Mouse (Mus musculus) layer of hippocampus, postnatal 14 days (tissue): ENCODE data around the gene Ngef. TPM values are rescaled to one million over a fixed set of nuclear protein-coding genes. Genes with fewer than 3 reads are reported as not detected.

Experiments used
- DNase-seq, 2 experiments: peaks; one replicate each; pipeline ENCODE4 v3.0.0; 2021 to 2022; ENCODE audit warnings: low spot score in 2 of 2, mixed read lengths in 1 of 2
- long read RNA-seq, 2 experiments: library from polyadenylated mRNA; stranded (forward); transcript quantifications; one replicate each; pipeline ENCODE4 v2.0.0; 2021
- total RNA-seq, 2 experiments: library from RNA; stranded (reverse); gene quantifications; 2 replicates each; pipeline ENCODE4 v1.2.3; 2021

Gene Ngef
- 10 to 100 TPM; 60.3 to 71.2 TPM for total RNA-seq
- long read RNA-seq, experiment 1, transcript Ngef-201 (13 exons, 2,746 nt), result major isoform, 60 of 67 reads
- long read RNA-seq, experiment 1, partial matches to known transcripts, result 2 of 67 reads
- long read RNA-seq, experiment 1, other reads (novel, unspliced or antisense), result 5 of 67 reads
- long read RNA-seq, experiment 2, transcript Ngef-201 (13 exons, 2,746 nt), result major isoform, 57 of 69 reads
- long read RNA-seq, experiment 2, partial matches to known transcripts, result 2 of 69 reads
- long read RNA-seq, experiment 2, other reads (novel, unspliced or antisense), result 10 of 69 reads

- DNase-seq, result no peak
Measured at GRCm38 (mm10) chr1:87573800-87574215, at the start of gene Ngef. Ngef (minus strand) TSS chr1:87573870.

GRCm38 (mm10) chr1:87621858-87622279 lies 48.2 kb upstream of the Ngef start:
- DNase-seq, result peak; percentile 32 to 43

DNA sequence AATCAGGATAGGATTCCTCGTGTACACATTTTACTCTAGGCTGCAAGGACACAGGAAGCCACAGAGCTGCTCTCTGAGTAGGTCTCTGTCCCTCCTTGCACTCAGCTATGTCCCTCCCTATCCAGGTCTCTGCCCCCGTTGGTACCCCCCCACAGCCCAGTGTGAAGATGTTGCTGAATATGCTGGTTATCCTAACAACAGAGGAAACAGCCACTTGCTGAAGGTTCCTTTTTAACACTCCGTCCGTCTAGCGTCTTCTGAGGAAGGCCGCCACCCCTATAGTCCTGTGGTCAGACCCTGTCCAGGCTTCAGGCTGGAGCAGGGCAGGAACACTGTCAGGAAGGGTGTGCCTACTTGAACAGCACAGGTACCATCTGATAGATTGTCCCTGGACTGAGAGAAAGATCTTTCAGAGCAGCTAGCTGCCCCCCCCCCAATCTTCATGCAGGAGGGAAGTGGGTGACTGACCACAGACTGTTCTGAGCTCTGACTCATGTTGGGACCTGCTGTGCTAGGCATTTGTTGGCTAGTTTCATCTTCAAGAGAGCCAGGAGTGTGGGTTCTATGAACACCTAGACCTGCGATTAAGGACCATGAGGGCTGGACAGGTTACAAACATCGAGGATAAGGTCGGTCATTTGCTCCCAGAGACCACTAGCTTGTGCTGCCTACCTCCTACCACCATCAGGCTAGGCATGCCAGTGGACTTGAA lies 47.6 kb upstream of the Ngef start:
- no peak for DNase-seq

DNA sequence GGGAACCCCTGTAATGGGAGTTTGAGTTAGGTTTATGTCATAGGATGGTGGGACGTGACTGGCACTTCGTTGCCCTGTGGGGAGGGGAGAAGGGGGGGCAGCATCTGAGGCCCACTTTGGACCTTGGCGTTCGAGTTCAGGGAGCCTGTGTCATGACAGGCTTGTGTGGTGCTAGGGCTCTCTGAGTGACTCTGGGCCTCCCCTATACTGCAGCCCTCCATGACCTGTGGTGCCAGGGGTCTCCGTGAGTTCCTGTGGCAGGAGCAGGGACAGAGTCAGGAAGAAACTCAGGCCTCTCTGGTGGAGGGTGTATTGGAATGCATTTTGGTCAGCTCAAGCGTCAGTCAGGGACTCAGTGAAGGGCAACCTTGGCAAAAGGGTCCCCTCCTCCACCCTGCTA lies 47.0 kb upstream of the Ngef start:
- DNase-seq, result no peak

- DNase-seq, result no peak
Measured at GRCm38 (mm10) chr1:87620211-87620668, 46.6 kb upstream of the Ngef start, which contains the start of gene Inpp5d. Inpp5d (plus strand) TSS chr1:87620312.

DNA sequence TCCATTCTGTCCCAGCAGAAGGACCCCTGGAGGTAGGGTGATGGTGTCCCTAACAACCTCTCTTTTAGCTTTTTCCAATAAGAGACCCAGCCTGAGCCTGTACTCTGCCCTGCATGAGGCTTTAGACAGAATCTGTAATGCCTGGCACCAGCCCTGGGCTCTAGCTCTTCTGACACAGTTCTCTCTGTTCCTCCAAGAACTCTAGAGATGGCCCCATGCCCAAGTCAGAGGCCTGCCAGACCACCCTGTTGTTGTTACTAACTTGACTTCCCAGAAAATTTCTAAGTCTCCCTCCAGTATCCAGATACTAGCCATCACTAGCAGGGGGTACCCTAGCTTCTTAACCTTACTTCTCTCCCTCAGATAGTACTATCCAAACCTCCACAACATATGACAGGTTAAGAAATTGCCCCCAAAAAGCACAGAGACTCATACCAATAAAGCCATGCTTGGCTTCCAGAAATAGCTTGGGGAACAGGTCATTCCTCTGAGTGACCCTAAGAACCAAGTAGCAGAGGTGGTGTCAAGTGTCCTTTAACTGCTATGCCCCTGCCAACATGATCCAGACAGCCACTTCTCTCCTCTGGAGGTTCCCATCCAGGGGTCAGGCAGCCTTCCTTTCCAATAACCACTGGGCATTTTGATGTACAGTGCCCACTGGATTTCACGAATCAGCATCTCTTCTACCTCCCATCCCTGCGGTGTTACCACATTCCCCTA lies 41.1 kb upstream of the Ngef start:
- peak in 1 of 2 experiments; percentile 38 for DNase-seq

GRCm38 (mm10) chr1:87608416-87609046 lies 34.9 kb upstream of the Ngef start:
- DNase-seq, result peak in 1 of 2 experiments; percentile 33

DNA sequence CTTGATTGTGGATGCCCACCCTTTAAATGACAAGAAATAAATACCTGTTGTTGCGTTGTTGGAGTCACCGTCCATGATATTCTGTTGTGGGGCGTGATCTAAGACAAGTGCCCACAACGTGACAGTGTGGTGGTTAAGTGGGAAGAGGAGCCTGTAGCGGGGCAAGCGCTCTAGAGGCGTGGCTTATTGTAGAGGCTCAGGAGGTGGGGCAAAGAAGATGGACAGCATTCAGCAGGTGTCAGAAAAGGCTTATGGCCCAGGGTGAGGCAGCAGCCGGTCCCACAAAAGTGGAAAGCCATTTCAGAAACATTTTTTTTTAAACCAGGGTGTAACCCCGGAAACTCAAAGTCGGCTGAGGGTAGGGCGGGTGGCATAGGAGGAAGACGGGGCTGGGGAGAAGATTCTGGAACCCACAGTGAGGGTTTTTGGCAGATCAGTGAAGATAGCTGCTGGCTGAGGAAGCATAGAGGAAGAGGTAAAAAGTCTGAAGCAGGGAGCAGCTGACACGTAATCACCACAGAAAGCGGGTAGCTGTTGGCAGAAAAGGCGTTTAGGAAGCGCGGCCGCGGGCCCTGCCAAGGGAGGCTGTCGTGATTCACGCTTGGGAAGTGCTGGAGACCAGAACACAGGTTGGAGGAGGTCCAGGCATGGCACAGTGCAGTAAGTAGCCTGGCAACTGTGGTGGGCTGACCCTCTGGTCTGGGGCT lies 33.9 kb upstream of the Ngef start:
- DNase-seq, result peak; percentile 59 to 69

GRCm38 (mm10) chr1:87605296-87605695 lies 31.6 kb upstream of the Ngef start:
- no peak for DNase-seq

DNA sequence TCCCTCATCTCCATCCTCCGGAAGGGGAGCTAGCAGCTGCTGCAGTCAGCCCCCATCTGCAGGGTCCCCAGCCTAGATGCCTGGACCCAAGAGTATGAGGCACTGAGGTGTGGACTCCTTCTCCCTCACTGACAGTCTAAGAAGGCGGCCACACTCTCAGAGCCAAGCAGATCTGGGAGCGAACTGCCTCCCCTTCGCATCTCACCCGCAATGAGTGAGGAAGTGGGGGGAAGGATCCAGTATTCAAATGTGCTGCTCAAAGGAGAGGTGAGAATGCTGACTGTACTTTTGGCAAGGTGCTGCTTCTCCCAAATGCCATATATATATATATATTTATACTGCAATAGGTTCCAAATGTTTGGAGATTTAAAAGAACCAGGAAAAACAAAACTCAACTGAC lies 29.7 kb upstream of the Ngef start:
- DNase-seq, result no peak

DNA sequence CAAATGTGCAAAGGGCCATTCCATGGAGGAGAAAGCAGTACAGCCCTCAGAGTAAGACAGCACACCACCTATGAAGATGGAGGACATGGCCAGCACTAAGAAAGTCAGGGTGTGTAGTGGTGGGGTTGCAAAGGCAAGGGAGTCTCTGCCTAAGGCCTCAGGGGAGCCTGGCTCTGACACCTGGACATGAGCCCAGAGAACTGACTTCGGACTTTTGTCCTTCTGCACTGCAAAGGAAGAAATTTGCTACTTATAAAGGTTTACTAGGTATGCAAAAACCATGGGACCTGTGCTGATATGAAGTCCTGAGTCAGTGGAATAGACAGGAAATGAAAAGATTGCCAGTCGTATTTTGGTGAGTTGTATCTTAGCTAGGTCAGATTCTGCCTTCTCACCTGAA lies 28.1 kb upstream of the Ngef start:
- no peak for DNase-seq

DNA sequence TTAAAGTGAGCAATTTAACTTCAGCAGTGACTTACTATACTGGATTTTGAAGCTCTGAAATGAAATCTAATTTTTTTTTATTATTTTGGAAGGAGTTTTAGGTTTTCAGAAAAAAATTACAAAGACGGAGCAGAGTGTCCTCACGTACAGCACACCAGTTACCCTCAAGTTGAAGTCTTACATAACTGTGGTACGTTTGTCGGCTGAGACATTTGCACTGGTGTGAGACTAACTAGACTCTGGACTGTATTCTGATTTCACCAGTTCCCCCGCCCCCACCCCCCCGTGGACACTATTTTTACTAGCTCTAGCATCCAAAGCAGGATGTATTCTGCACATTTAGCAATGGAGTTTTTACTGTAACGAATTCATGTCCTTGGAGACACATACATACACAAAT lies 26.9 kb upstream of the Ngef start:
- DNase-seq, result no peak

DNA sequence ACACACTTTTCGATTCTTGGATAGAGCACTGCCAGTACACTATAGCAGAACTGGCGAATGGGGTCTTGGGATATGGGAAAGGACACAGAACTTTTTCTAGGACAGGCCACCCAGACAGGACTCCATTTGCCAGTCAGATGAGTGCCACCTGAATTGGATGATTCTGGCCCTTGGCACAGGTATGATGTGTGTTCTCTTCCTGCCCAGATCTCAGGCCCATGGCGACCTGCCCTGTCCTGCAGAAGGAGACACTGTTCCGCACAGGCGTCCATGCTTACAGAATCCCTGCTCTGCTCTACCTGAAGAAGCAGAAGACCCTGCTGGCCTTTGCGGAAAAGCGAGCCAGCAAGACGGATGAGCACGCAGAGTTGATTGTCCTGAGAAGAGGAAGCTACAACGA lies 21.0 kb upstream of the Ngef start:
- DNase-seq, result no peak

DNA sequence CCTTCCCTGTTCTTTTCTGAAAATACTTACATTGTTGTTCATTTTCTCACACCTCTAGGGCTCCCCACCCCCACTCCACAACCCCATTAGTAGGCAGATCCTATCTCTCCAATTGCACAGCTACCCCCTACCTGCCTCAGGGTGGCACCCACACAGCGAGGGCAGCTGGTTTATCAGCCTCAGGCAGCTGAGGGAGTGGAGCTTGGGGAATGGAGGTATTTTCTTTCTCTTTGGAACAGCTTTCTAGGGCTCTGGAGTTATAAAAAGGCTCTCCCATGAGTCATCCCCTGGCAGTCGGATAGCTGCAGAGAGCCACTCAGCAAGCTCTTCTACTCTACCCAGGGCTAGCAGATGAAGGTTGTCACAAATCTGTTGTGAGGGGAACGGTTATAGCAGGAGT lies 20.6 kb upstream of the Ngef start:
- peak in 1 of 2 experiments; percentile 17 for DNase-seq

DNA sequence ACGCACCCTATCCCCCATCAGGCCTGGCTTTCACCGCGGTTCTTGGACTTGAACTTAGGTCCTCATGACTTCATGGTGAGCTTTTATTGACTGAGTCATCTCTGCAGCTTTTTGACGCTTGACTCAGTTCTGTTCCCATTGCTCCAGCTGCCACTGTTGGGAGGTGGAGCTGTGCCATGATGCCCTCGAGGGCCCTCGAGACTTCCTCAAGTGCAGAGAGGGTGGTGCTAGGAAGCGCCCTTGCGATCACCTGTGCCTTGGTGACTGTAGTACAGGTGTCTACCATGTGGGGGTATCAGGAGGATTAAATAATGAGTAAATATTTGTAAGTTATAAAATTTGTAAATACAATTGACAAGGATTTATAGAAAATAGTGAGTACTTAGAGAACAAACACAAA lies 16.3 kb upstream of the Ngef start:
- DNase-seq, result no peak

GRCm38 (mm10) chr1:87589162-87589561 lies 15.5 kb upstream of the Ngef start:
- DNase-seq, result no peak

GRCm38 (mm10) chr1:87580824-87581223 lies 7.2 kb upstream of the Ngef start:
- DNase-seq, result no peak

DNA sequence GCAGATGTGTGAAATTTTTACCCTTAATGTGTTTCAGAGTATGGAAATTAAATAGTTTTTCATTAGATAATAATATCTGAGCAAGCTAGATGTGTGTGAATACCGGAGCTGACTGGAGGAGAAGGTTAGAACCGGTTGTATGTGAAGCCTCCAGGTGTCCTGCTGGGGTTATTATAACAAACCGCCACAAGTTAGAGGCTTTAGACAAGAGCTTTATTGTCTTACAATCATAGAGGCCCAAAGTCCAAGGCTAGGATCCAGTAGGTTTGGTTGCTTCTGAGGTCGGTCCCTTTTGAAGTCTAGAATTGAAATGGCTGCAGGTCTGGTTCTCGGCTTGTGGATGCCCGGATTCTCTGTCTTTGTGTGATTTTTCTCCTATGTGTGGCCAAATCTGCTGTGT lies 5.3 kb upstream of the Ngef start:
- DNase-seq, result no peak

- DNase-seq, result peak; percentile 12 to 46
Measured at GRCm38 (mm10) chr1:87574785-87575184, 1.1 kb upstream of the Ngef start.

- DNase-seq, result peak in 1 of 2 experiments; percentile 11
Measured at GRCm38 (mm10) chr1:87574353-87574752, 683 bp upstream of the Ngef start.

DNA sequence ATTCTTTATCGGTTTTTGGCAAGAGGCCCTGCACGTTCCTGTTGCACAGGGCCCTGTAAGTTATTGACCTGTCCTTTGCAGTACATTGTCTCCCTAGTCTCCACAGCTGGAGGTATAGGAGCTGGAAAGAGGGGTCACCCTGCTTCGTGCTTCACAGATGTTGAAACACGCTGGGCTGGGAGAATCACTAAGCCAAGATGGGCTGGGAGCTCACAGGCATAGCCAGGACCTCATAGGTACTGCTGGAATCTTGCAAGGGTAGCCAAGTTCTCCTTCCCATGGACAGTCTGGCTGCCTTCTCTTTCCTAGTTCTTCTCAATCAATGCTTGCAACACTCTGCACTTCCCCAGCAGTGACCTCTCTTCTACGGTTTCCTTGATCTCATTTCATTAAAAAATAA lies 409 bp downstream of the Ngef start:
- no peak for DNase-seq
